Mouse (Mus musculus) c-Kit-positive CD71-positive TER-119-negative erythroid progenitor cells, embryonic 14.5 days (primary cell): ENCODE data around the gene Plagl2.
"Not testable (repeated sequence)": the region's sequence is repeated elsewhere in the genome, so short reads cannot be mapped to it uniquely, and the experiment has no call there.

ENCODE experiments used
- DNase-seq: peaks from one replicate; pipeline ENCODE4 v3.0.0-alpha.2; 2013; ENCODE audit warnings: low read depth

Gene Plagl2

DNA sequence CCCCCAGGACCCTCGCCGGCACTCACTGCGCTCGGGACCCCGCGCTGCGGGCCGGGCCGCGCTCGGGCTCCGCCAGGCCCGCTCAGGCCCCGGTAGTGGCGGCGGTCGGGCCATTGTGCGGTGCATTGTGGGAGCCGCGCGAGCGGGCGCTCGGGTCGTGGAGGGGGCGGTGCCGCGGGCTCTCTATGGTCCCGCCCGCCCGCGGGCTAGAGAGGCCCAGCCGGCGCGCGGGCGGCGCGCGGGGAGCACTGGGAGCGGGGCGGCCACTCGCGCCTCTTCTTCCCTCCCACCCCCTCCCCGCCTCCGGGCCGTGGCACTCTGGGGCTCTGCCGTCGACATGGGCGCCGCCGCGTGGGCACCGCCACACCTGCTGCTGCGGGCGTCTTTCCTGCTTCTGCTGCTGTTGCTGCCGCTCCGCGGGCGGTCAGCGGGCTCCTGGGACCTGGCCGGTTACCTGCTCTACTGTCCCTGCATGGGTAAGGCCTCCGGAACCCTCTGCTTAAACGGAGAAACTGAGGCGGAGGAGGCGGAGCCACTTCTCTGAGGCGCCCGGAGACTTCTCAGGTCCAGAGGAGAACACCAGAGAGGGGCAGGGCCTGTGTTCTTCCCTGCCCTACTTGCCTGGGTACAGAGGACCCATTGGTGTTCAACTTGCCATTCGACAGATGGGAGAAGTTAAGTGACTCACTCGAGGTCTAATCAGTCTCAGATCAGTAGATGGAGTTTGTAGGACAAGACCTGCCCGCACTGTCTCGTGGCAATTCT lies at the start of gene Plagl2, which contains the start of gene Pofut1:
Gene Plagl2 (minus strand): TSS at position 177 of the 765 bp plus-strand sequence.
Gene Pofut1 (plus strand): TSS at position 284 of the 765 bp plus-strand sequence.
- peak; percentile 82 for DNase-seq

GRCm38 (mm10) chr2:153287835-153288234 lies 46.6 kb upstream of the Plagl2 start:
- no peak for DNase-seq

DNA sequence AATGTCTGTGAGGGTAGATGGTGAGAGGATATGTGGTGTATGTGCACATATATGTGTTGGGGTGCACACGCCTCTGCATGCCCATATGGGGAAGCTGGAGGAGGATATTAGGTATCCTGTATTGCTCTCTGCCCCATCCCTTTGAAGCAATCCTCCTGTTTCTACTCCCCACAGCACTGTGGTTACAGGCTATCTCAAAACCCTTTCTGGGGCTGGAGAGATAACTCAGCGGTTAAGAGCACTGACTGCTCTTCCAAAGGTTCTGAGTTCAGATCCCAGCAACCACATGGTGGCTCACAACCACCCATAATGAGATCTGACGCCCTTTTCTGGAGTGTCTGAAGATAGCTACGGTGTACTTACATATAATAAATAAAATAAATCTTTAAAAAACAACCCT lies 45.3 kb upstream of the Plagl2 start:
- no peak for DNase-seq

GRCm38 (mm10) chr2:153283919-153284318 lies 42.7 kb upstream of the Plagl2 start:
- DNase-seq: no peak

GRCm38 (mm10) chr2:153278357-153278756 lies 37.1 kb upstream of the Plagl2 start:
- DNase-seq: no peak

DNA sequence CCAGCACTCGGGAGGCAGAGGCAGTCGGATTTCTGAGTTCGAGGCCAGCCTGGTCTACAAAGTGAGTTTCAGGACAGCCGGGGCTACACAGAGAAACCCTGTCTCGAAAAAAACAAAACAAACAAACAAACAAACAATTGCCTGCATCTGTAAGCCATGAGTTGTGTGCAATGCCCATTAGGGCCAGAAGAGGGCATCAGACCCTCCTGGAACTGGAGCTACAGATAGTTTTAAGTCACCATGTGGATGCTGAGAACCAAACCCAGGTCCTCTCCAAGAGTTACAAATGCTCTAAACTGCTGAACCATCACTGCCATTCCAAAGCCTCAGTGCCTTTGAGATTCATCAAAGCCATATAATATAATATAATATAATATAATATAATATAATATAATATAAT lies 35.6 kb upstream of the Plagl2 start:
- DNase-seq: not testable (repeated sequence)

GRCm38 (mm10) chr2:153276440-153276839 lies 35.2 kb upstream of the Plagl2 start:
- DNase-seq: no peak

- not testable (repeated sequence) for DNase-seq
Observed at GRCm38 (mm10) chr2:153275577-153275976, 34.4 kb upstream of the Plagl2 start.

DNA sequence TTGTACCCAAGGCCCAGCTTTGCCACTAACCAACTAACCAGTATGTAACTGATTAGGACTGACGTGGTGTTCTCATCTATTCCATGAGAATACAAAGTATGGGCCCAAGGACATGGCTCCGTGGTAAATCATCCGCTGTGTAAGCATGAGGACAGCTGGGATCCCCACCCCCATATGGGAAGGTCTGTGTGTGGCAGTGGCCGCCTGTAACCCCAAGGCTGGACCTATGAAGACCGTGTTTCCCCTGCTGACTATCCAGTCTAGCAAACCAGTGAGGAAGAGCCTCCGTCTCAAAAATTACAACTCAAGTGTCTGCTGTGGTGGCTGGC lies 33.7 kb upstream of the Plagl2 start:
- DNase-seq: no peak

- DNase-seq: not testable (repeated sequence)
Observed at GRCm38 (mm10) chr2:153274200-153274918, 33.1 kb upstream of the Plagl2 start.

GRCm38 (mm10) chr2:153270231-153270915 lies 29.1 kb upstream of the Plagl2 start:
- not testable (repeated sequence) for DNase-seq

DNA sequence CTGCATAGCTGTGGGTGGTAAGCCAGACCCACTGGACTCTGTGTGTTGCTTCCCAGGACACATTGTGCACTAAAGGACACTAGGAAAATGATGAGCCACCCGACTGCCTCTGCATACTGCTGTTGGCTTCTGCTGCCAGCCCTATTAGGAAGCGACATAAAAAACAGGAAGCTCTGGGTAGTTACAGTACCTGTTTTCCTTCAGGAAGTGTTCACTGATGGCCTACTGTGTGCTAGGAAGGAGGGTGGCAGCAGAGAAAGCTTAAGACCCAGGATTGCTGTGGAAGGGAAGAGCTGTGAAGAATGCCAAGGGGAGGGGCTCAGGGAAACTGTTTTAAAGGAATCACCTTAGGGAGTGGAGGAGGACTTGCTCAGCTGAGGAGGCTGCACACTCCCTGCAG lies 26.1 kb upstream of the Plagl2 start:
- DNase-seq: no peak

- no peak for DNase-seq
Observed at GRCm38 (mm10) chr2:153263053-153263452, 21.8 kb upstream of the Plagl2 start.

DNA sequence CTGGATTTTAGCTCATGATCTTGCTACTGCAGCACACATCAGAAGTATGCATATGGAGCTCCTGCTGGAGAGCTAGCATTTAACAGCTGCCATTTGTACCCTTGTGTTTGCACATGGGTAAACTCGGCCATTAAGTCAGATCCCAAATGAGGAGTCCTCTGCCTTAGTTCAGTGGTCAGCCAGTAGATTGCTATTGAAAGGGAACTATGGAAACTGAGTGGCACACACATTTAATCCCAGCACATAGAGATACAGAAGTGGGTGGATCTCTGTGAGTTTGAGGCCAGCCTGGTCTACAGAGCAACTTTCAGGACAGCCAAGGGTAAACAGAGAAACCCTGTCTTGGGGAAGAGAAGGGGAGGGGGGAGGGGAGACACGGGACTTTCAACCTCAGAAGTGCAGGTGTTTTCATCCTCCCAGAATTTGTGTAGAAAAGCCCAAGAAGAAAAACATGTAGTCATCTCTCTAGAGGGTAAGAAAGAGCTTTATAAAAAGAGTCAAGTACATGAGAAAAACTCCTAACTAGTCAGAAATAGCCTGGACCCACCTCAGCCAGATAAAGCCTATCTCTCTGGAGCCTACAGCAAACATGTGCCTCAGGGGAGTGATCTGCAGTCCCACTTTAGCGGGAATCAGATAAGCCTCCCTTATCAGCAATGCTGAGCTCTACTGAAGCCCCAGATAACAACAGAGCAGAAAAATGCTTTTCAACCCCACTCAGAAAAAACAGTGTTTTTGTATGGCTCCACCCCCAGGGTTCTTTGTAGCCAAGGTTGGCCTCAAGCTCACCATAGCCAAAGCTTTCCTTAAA lies 18.8 kb upstream of the Plagl2 start:
- peak; percentile 68 for DNase-seq

DNA sequence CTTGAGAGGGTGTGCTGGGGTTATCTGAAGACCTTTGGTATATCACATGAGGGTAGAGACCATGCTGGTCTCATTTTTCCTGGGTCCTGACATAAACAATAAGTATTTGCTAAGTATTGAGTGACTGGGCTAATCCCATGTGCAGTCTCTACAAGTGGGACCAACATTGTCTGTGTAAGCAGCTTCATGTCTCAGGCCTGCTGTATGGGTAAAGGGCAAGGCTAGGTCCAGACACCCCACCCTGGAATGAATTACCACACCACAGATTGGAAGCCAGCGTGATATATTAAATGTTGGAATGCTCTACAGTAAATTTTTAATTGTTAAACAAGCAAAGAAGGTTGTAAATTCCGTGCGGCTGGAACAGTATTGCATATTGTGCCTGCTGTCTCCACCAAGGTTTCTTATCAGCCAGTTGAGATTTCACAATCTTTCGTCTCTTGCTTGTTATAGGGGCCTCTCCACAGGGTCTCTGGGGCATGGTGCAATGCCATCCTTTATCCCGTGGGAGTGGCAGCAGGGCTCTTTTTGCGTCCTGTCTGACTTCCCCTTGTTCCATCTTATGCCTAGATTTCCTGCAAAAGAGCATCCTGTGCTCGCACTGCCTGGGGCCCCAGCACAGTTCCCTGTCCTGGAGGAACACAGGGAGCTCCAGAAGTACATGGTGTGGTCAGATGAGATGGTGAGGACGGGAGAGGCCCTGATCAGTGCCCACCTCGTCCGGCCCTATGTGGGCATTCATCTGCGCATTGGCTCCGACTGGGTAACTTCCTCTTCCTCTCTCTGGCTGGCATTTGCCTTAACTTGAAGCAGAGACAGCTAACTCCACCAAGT lies 18.0 kb upstream of the Plagl2 start:
- DNase-seq: no peak

DNA sequence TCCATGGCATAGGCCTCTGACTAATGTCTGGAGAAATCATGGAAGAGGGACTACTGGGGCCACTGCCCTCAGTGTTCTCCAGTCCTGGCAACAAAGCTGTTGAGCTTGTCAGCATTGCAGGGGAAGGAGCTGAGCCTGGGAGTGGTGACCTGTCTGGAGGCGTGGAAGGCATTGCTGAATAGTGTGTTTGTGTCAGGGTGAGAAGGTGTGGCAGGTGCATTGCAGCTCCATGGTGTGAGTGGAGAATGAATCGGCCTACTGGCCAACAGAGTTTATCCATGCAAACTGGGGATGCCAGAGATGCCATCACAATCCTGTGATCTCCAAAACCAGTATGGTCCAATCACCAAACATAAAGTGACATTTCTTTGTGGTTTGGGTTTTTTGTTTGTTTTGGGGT lies 15.4 kb upstream of the Plagl2 start:
- DNase-seq: no peak

DNA sequence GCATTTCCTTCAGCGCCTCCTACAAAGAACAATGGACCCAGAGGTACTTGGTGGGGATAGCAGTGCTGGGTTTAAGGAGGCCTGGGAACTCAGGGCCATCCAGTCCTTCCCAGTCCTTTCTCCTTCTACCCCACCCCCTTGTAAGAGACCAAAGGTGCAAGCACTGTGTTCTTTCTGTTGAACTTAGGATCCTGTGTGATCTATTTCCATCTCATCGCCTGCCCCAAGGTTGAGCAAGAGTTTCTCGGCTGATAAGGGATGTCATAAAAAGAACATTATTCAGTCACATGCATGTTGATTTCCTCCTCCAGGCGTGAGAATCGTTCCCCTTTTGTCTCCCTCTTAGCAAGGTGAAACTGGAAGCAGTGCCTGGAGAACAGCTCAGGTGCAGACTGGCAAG lies 8.5 kb upstream of the Plagl2 start:
- no peak for DNase-seq

DNA sequence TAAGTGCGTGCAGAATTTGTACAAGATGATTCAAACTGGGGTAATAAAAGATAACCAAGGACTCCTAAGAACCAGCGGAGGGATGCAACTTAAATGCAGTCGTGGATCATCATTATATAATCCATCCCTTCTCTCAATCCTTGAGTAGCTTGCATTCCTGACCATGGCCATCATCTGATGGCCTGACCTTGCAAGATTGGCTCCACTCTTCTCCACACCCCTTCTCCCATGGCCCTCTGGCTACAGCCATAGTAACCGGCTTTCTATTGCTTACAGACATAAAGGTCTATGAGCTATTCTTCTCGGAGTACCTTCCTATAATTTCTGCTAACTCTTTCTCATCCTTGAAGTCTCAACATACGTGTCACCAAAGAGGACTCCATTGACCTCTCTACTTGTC lies 930 bp upstream of the Plagl2 start:
- no peak for DNase-seq

- DNase-seq: peak; percentile 77
Observed at GRCm38 (mm10) chr2:153240701-153241235, 458 bp downstream of the Plagl2 start.

DNA sequence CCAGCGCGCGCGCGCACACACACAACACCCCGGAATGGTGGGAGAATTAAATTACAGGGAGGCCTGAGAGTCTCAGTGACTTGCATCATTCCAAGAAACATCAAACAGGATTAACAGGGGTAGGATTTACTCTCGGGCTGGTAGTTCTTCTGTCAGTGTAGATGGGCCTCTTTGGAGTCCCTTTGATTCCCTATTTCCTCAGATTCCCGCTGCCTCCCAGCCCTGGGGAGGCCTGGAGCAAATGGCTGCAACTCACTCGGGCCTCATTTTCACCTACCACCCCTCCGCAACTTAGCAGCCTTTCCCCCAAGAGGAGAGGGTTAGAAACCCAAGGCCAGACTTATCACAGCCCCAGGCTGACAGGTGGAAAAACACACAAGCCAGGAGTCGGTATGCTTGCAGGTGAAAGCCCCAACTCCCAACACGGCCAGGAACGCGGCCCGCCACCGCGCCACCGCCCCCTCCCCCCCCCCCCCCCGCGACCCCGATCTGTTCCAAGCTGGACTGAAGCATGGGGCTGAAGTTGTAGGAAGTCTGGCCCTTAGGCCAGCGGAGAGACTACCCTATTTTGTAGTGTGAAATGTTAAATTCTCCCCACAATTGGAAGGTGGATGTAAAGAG lies 1.3 kb downstream of the Plagl2 start:
- no peak for DNase-seq
